In genomic region chr7:65915821-65916220, GRCm38 (mm10) we compare ENCODE assay signal across 27 mouse cellular contexts. TPM values are rescaled to one million over a fixed set of nuclear protein-coding genes. Genes with fewer than 3 reads are reported as not detected.
DNase-seq lines count a peak whose midpoint lies in the region; ATAC-seq and TF ChIP-seq lines count a peak whose summit lies in the region.
"Had no signal": no experiment of that assay in that cellular context is flagged by ENCODE, and none has a peak within 500 bp of the region (broad histone marks: within the 10 kb centered on the region; RNA-seq: fewer than 3 reads in every experiment).

No protein-coding gene starts in this region.

- peaks cover 2% of the 10 kb centered on the region for H3K4me1 ChIP-seq in heart, adult 2 months (ENCODE audit: control insufficient read depth, insufficient read depth, low read length)
- H3K4me1 ChIP-seq in heart, embryonic 10.5 days = peaks cover 21% of the 10 kb centered on the region
- H3K4me1 ChIP-seq in midbrain, embryonic 11.5 days (ENCODE audit: control insufficient read depth, insufficient read depth, low read length) = no peaks in the 10 kb centered on the region
- no peaks in the 10 kb centered on the region for H3K4me1 ChIP-seq in midbrain, embryonic 16.5 days (ENCODE audit: control insufficient read depth, insufficient read depth, low read length)
- peaks cover 5% of the 10 kb centered on the region; the same call in 1 of the 2 replicates for H3K4me1 ChIP-seq in liver, embryonic 15.5 days (replicated peaks)
- H3K4me1 ChIP-seq: forebrain, embryonic 15.5 days; hindbrain, embryonic 13.5 days had no signal

- no peaks in the 10 kb centered on the region for H3K36me3 ChIP-seq in heart, adult 2 months (ENCODE audit: control insufficient read depth, insufficient read depth, low read length)
- H3K36me3 ChIP-seq in heart, embryonic 10.5 days = no peaks in the 10 kb centered on the region
- H3K36me3 ChIP-seq in midbrain, embryonic 11.5 days (ENCODE audit: control insufficient read depth, insufficient read depth, low read length) = no peaks in the 10 kb centered on the region
- H3K36me3 ChIP-seq in midbrain, embryonic 16.5 days (ENCODE audit: control insufficient read depth, insufficient read depth, low read length) = no peaks in the 10 kb centered on the region
- no peaks in the 10 kb centered on the region for H3K36me3 ChIP-seq in liver, embryonic 15.5 days (replicated peaks)
- H3K36me3 ChIP-seq: embryonic facial prominence, embryonic 10.5 days; embryonic facial prominence, embryonic 13.5 days; forebrain, embryonic 12.5 days; forebrain, embryonic 15.5 days; heart, embryonic 12.5 days; heart, embryonic 15.5 days; hindbrain, embryonic 10.5 days; hindbrain, embryonic 13.5 days had no signal

- no peak for TF ChIP-seq POLR2A in heart, adult 2 months (IDR thresholded peaks at IDR 0.05; ENCODE audit: insufficient read depth, low read depth, low read length)

- H3K27ac ChIP-seq in heart, adult 2 months = peak overlapping the region; percentile 30; the same call in 1 of the 2 replicates
- H3K27ac ChIP-seq in heart, embryonic 10.5 days = no peak overlapping the region
- H3K27ac ChIP-seq in midbrain, embryonic 11.5 days (ENCODE audit: low read depth, low read length) = no peak overlapping the region
- no peak overlapping the region for H3K27ac ChIP-seq in midbrain, embryonic 16.5 days (ENCODE audit: low read length)
- H3K27ac ChIP-seq in liver, embryonic 15.5 days (replicated peaks) = peak overlapping the region; percentile 80
- H3K27ac ChIP-seq: embryonic facial prominence, embryonic 10.5 days; embryonic facial prominence, embryonic 13.5 days; forebrain, embryonic 12.5 days; forebrain, embryonic 15.5 days; heart, embryonic 15.5 days; hindbrain, embryonic 10.5 days; hindbrain, embryonic 13.5 days had no signal

- no peaks in the 10 kb centered on the region for H3K9me3 ChIP-seq in heart, embryonic 10.5 days
- H3K9me3 ChIP-seq in midbrain, embryonic 11.5 days (ENCODE audit: control insufficient read depth, low read length) = no peaks in the 10 kb centered on the region
- H3K9me3 ChIP-seq in midbrain, embryonic 16.5 days (replicated peaks; ENCODE audit: control insufficient read depth, low read length, poor library complexity, severe bottlenecking) = no peaks in the 10 kb centered on the region
- no peaks in the 10 kb centered on the region for H3K9me3 ChIP-seq in liver, embryonic 15.5 days (replicated peaks)
- H3K9me3 ChIP-seq: embryonic facial prominence, embryonic 10.5 days; embryonic facial prominence, embryonic 13.5 days; forebrain, embryonic 12.5 days; forebrain, embryonic 15.5 days; heart, embryonic 12.5 days; heart, embryonic 15.5 days; hindbrain, embryonic 10.5 days; hindbrain, embryonic 13.5 days had no signal

- no peak overlapping the region for H3K9ac ChIP-seq in heart, adult 2 months (ENCODE audit: low read depth, low read length)
- H3K9ac ChIP-seq in midbrain, embryonic 11.5 days (ENCODE audit: low read length) = no peak overlapping the region
- no peak overlapping the region for H3K9ac ChIP-seq in midbrain, embryonic 16.5 days (ENCODE audit: low read depth, low read length)
- no peak overlapping the region for H3K9ac ChIP-seq in liver, embryonic 15.5 days
- H3K9ac ChIP-seq: embryonic facial prominence, embryonic 13.5 days; forebrain, embryonic 12.5 days; forebrain, embryonic 15.5 days; heart, embryonic 12.5 days; heart, embryonic 15.5 days; hindbrain, embryonic 13.5 days had no signal

- no peaks in the 10 kb centered on the region for H3K27me3 ChIP-seq in heart, adult 2 months (ENCODE audit: control insufficient read depth, insufficient read depth, low read length)
- H3K27me3 ChIP-seq in heart, embryonic 10.5 days (ENCODE audit: insufficient read depth, poor library complexity, severe bottlenecking) = peaks cover 23% of the 10 kb centered on the region
- no peaks in the 10 kb centered on the region for H3K27me3 ChIP-seq in midbrain, embryonic 11.5 days (ENCODE audit: control insufficient read depth, insufficient read depth, low read length)
- H3K27me3 ChIP-seq in midbrain, embryonic 16.5 days (ENCODE audit: control insufficient read depth, insufficient read depth, low read depth, low read length) = no peaks in the 10 kb centered on the region
- no peaks in the 10 kb centered on the region for H3K27me3 ChIP-seq in liver, embryonic 15.5 days
- H3K27me3 ChIP-seq: embryonic facial prominence, embryonic 13.5 days; forebrain, embryonic 12.5 days; forebrain, embryonic 15.5 days; hindbrain, embryonic 13.5 days had no signal

- DNase-seq in heart, adult 2 months = no peak
- no peak for DNase-seq in heart, embryonic 10.5 days (ENCODE audit: low spot score)
- DNase-seq in midbrain, embryonic 11.5 days (ENCODE audit: low spot score, missing footprints) = peak; percentile 17
- no peak for DNase-seq in urinary bladder, postnatal 4 days (ENCODE audit: low spot score in 2 of 2)
- DNase-seq: adrenal gland, adult 2 months; adrenal gland, postnatal 14 days; cerebellum, adult 11-12 months; cerebellum, adult 8-10 months; cerebellum, postnatal 10 days; cerebellum, postnatal 36 days; embryo, embryonic 11 days; gastrocnemius, postnatal 10 days; heart, postnatal 36 days had no signal

- no peaks in the 10 kb centered on the region for H3K79me2 ChIP-seq in heart, adult 2 months (replicated peaks; ENCODE audit: control insufficient read depth, insufficient read depth, low read length)

- ATAC-seq in midbrain, embryonic 11.5 days (ENCODE audit: low FRiP score) = no peak
- ATAC-seq in midbrain, embryonic 16.5 days = no peak
- no peak for ATAC-seq in liver, embryonic 15.5 days (ENCODE audit: insufficient read depth)
- ATAC-seq: CD4-positive, CD25-positive, alpha-beta regulatory T cell, adult 4 months; forebrain, embryonic 15.5 days; hindbrain, embryonic 16.5 days had no signal

- WGBS in heart, adult 2 months = 81% methylated on average over 7 of the region's 7 CpGs
- 78% methylated on average over 7 of the region's 7 CpGs for WGBS in heart, embryonic 10.5 days
- WGBS in midbrain, embryonic 11.5 days = 94% methylated on average over 7 of the region's 7 CpGs
- 93% methylated on average over 7 of the region's 7 CpGs for WGBS in midbrain, embryonic 16.5 days
- 58% methylated on average over 7 of the region's 7 CpGs for WGBS in liver, embryonic 15.5 days (ENCODE audit: insufficient replicate concordance)

- no peak overlapping the region for H3K4me3 ChIP-seq in heart, adult 2 months
- no peak overlapping the region for H3K4me3 ChIP-seq in heart, embryonic 10.5 days
- H3K4me3 ChIP-seq in midbrain, embryonic 11.5 days (ENCODE audit: low read depth, low read length) = no peak overlapping the region
- no peak overlapping the region for H3K4me3 ChIP-seq in midbrain, embryonic 16.5 days (ENCODE audit: low read depth, low read length)
- no peak overlapping the region for H3K4me3 ChIP-seq in liver, embryonic 15.5 days (replicated peaks)
- H3K4me3 ChIP-seq: embryonic facial prominence, embryonic 10.5 days; embryonic facial prominence, embryonic 13.5 days; erythroblast, embryonic 14.5 days; forebrain, embryonic 12.5 days; forebrain, embryonic 15.5 days; heart, embryonic 12.5 days; heart, embryonic 15.5 days; hindbrain, embryonic 10.5 days; hindbrain, embryonic 13.5 days had no signal

- TF ChIP-seq CTCF in heart, adult 2 months (IDR thresholded peaks at IDR 0.05) = no peak

- no peak overlapping the region for H3K4me2 ChIP-seq in midbrain, embryonic 11.5 days
- no peak overlapping the region for H3K4me2 ChIP-seq in midbrain, embryonic 16.5 days (ENCODE audit: low read length)
- H3K4me2 ChIP-seq in liver, embryonic 15.5 days = no peak overlapping the region
- H3K4me2 ChIP-seq: embryonic facial prominence, embryonic 13.5 days; forebrain, embryonic 12.5 days; forebrain, embryonic 15.5 days; heart, embryonic 12.5 days; heart, embryonic 15.5 days; hindbrain, embryonic 13.5 days had no signal

- TF ChIP-seq EP300 in heart, adult 2 months (IDR thresholded peaks at IDR 0.05; ENCODE audit: insufficient read depth, low read depth, low read length) = no peak

- intact Hi-C loops in heart, adult 2 months (cut with DNase I) = no loop called here

RNA-seq across cellular contexts. Expression of gene Pcsk6, which starts 54.3 kb away (rescaled TPM):
- total RNA-seq in heart, adult 2 months (2021) = 10 to 100 TPM; 36.0 to 44.0 TPM
- 27.9 and 41.2 TPM in 2 replicates for polyA plus RNA-seq in heart, adult 2 months (2012; rRNA removed)
- polyA plus RNA-seq in heart, embryonic 10.5 days (2016; fragmentation: Nextera tagmentation; extraction: Ambion mirVana) = 3.5 and 5.1 TPM in 2 replicates
- 0.69 and 0.85 TPM in 2 replicates for polyA plus RNA-seq in midbrain, embryonic 11.5 days (2014; fragmentation: Nextera tagmentation; extraction: Ambion mirVana)
- polyA plus RNA-seq in midbrain, embryonic 16.5 days (2015; fragmentation: Nextera tagmentation; extraction: Ambion mirVana) = 0.82 and 1.2 TPM in 2 replicates
- polyA plus RNA-seq in liver, embryonic 15.5 days (2015; fragmentation: Nextera tagmentation; extraction: Ambion mirVana) = 0.94 and 2.0 TPM in 2 replicates
- total RNA-seq: MEL had no signal
- polyA plus RNA-seq: CD4-positive, CD25-positive, alpha-beta regulatory T cell, adult 4 months had no signal

Comparison
In these comparisons a context has a peak if more than half of its experiments do, and no peak if none do; other contexts are left out.
1. H3K27ac ChIP-seq: peak in heart, adult 2 months (single experiment) and liver, embryonic 15.5 days (single experiment); none in heart, embryonic 10.5 days (single experiment), midbrain, embryonic 11.5 days (single experiment) and midbrain, embryonic 16.5 days (single experiment).